Mouse (Mus musculus): ENCODE measurements around the gene Myl6b.

- TF ChIP-seq POLR2A (IDR thresholded peaks at IDR 0.05; ENCODE audit: control insufficient read depth, low read depth, low read length): no peak
- TF ChIP-seq CTCF (IDR thresholded peaks at IDR 0.05; ENCODE audit: control insufficient read depth, insufficient read depth, insufficient replicate concordance, low read depth, low read length): no peak
These were observed 2.6 kb downstream of the Myl6b start for GRCm38 (mm10) chr10:128495903-128496302.
